Mouse (Mus musculus) liver, postnatal 0 days (tissue): Measurements from ENCODE around the gene Guca2b. TPM values are rescaled to one million over a fixed set of nuclear protein-coding genes. Genes with fewer than 3 reads are reported as not detected.

ENCODE experiments used
- ATAC-seq: fragments of 200-750 bp; cut with Nextera tagmentation; 2 replicates; pipeline ENCODE4 v1.8.0; 2017; ENCODE audit warnings: mild to moderate bottlenecking, moderate library complexity
- DNase-seq: peaks from one replicate; pipeline ENCODE4 v3.0.0-alpha.2; 2016
- H3K27ac ChIP-seq: fragments of 300-500 bp; sonication (generic); 2 replicates; pipeline ENCODE4 v1.5.1; 2014; ENCODE audit warnings: antibody characterized with exemption, moderate library complexity, mild to moderate bottlenecking, low read depth
- H3K27me3 ChIP-seq: fragments of 300-500 bp; sonication (generic); 2 replicates; pipeline ENCODE4 v1.6.1; 2014; ENCODE audit warnings: low read length, control low read depth, mixed read lengths; ENCODE audit not compliant: insufficient read depth
- H3K36me3 ChIP-seq: fragments of 300-500 bp; sonication (generic); replicated peaks from 2 replicates; pipeline ENCODE4 v1.6.1; 2014; ENCODE audit warnings: mild to moderate bottlenecking, control low read depth, low read length, moderate library complexity, mixed read lengths; ENCODE audit not compliant: insufficient read depth
- H3K4me1 ChIP-seq: fragments of 300-500 bp; sonication (generic); 2 replicates; pipeline ENCODE4 v1.6.1; 2014; ENCODE audit warnings: antibody characterized with exemption, mild to moderate bottlenecking, control low read depth; ENCODE audit not compliant: insufficient read depth
- H3K4me2 ChIP-seq: fragments of 300-500 bp; sonication (generic); 2 replicates; pipeline ENCODE4 v1.6.1; 2014; ENCODE audit warnings: low read depth, mild to moderate bottlenecking, low read length, moderate library complexity, mixed read lengths
- H3K4me3 ChIP-seq: fragments of 300-500 bp; sonication (generic); 2 replicates; pipeline ENCODE4 v1.5.1; 2014; ENCODE audit warnings: low read depth, low read length
- H3K9ac ChIP-seq: fragments of 300-500 bp; sonication (generic); replicated peaks from 2 replicates; pipeline ENCODE4 v1.6.1; 2014; ENCODE audit warnings: mild to moderate bottlenecking, moderate library complexity
- H3K9me3 ChIP-seq: fragments of 300-500 bp; sonication (generic); 2 replicates; pipeline ENCODE4 v1.6.1; 2016; ENCODE audit warnings: mild to moderate bottlenecking, control low read depth, low read length, mixed read lengths
- CTCF ChIP-seq: sonication (generic); IDR thresholded peaks from 2 replicates; pipeline ENCODE4 v1.5.1; 2016; ENCODE audit warnings: antibody characterized with exemption, low read depth
- EP300 ChIP-seq: IDR thresholded peaks from 2 replicates; pipeline ENCODE4 v1.6.1; 2016; ENCODE audit warnings: antibody characterized with exemption, low read depth, mild to moderate bottlenecking
- WGBS: fragments of 180-500 bp; shearing (Covaris S2); extraction: QIAGEN DNeasy Blood & Tissue Kit; methylation state at CpG from one replicate; pipeline ENCODE4 v1.1.7; 2014; ENCODE audit not compliant: insufficient replicate concordance; 5-methylcytosine and 5-hydroxymethylcytosine counted together
- polyA plus RNA-seq: library from polyadenylated mRNA; unstranded; fragments of >200 nt; fragmentation: Nextera tagmentation; extraction: Ambion mirVana; gene quantifications from 2 replicates; pipeline ENCODE4 v1.2.1, GENCODE M21; 2015

Gene Guca2b
- polyA plus RNA-seq, 1 experiment from 2014 or later: not detected

DNA sequence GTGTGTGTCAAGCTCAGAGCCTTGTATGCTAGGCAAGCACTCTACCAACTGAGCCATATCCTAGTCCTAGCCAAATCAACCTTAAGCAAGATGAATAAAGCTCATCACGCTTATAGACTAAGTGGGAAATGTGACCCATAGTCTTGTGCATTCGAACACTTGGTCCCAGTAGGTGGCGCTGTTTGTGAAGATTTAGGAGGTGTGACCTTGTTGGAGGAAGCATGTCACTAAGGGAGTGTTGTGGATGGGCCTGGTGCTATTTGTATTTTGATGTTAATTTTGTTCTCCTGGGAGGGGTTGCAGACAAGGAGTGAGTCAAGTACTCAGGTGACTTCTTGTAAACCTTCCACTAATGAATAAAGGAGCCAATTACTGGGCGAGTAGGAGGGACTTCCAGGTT is 16.1 kb downstream of the Guca2b start:
- no peaks in the 10 kb centered on the region for H3K4me1 ChIP-seq
- H3K9me3 ChIP-seq: peaks cover 3% of the 10 kb centered on the region; the same call in 1 of the 2 replicates
- H3K36me3 ChIP-seq: no peaks in the 10 kb centered on the region
- no peak overlapping the region for H3K27ac ChIP-seq
- H3K4me3 ChIP-seq: no peak overlapping the region
- no peaks in the 10 kb centered on the region for H3K27me3 ChIP-seq
- H3K4me2 ChIP-seq: no peak overlapping the region
- no peak for DNase-seq
- TF ChIP-seq EP300 (no peak), CTCF (no peak)
- ATAC-seq: no peak
- WGBS: 77% methylated on average over 4 of the region's 4 CpGs
- H3K9ac ChIP-seq: no peak overlapping the region

DNA sequence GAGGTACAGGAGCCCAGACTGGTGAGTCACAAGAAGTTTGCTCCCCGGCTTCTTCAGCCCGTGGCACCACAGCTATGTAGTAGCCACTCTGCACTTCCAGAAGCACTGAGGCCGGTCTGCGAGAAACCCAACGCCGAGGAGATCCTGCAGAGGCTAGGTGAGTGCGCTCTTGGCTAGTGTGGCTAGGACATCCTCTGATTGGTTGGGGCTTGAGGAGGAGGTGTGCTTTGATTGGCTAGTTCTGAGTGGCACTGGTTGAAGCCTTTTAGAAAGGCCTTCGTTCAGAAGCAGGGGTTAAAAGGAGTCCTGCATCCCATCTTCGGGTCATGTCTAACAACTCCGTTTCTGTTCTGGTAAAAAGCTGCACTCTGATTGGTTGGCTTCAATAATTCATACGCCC is 20.1 kb downstream of the Guca2b start:
- DNase-seq: no peak
- H3K9me3 ChIP-seq: peaks cover 3% of the 10 kb centered on the region; the same call in 1 of the 2 replicates
- H3K4me2 ChIP-seq: no peak overlapping the region
- H3K36me3 ChIP-seq: no peaks in the 10 kb centered on the region
- TF ChIP-seq EP300 (no peak), CTCF (no peak)
- no peak overlapping the region for H3K9ac ChIP-seq
- no peaks in the 10 kb centered on the region for H3K27me3 ChIP-seq
- H3K4me1 ChIP-seq: no peaks in the 10 kb centered on the region
- H3K27ac ChIP-seq: no peak overlapping the region
- ATAC-seq: no peak
- WGBS: 62% methylated on average over 11 of the region's 11 CpGs
- no peak overlapping the region for H3K4me3 ChIP-seq

DNA sequence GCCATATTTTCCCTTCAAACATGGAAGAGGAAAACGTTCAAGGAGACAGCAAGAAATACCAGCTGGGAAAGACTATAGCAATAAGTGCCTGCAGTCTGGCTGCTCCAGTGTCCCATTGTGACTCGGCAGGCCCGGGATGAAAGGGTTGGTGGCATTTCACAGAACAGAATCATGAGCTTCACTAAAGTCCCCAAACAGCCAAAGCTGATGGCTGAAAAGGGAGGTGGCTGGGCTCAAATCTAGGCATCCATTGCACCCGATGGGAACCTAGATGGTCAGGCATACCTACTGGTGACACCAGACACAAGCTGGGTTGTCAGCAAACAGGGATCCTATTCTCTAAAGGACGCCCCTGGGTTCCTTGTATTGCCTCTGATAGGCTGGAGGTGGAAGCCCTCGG is 20.8 kb downstream of the Guca2b start:
- no peak overlapping the region for H3K9ac ChIP-seq
- DNase-seq: no peak
- no peaks in the 10 kb centered on the region for H3K27me3 ChIP-seq
- TF ChIP-seq CTCF (no peak), EP300 (no peak)
- H3K4me1 ChIP-seq: no peaks in the 10 kb centered on the region
- no peak overlapping the region for H3K4me3 ChIP-seq
- no peak overlapping the region for H3K27ac ChIP-seq
- H3K36me3 ChIP-seq: no peaks in the 10 kb centered on the region
- ATAC-seq: no peak
- H3K9me3 ChIP-seq: peaks cover 3% of the 10 kb centered on the region; the same call in 1 of the 2 replicates
- no peak overlapping the region for H3K4me2 ChIP-seq
- WGBS: 71% methylated on average over 6 of the region's 6 CpGs

DNA sequence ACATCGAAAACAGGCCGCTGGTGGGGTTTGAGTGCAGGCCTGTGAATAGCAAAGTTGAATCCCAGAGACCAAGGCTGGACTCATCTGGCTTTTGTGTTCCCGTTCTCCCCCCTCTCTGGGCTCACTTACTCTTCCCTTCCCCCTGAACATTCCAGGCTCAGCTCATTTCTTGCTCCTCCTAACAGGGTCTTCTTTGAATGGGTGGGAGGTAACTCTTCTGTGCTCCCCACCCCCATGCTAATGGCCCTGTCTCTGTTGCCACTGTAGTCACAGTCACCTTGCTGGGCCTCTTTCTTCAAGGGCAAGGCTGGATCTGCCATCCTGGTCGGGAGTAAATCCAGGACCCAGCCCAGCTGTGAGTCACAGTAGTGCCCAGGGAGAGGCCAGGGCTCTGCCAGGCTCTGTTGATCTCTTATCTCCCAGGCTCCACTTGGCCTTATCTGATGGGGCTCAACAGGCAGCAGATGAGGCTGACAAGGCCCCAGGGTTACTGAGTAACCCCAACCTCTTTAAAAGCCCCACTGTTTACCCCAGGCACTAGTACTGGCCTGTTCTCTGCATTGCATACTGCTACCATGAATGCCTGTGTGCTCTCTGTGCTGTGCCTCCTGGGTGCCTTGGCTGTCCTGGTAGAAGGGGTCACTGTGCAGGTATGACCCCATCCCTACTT is 21.4 kb downstream of the Guca2b start, which contains the start of gene Guca2a:
Gene Guca2a, plus strand, starts transcription at position 529 of the 670 bp plus-strand sequence.
- no peak for TF ChIP-seq CTCF
- H3K36me3 ChIP-seq: no peaks in the 10 kb centered on the region
- no peak within 1 kb of the TSS for H3K4me2 ChIP-seq
- peak; percentile 33; the same call in 1 of the 2 replicates for ATAC-seq
- H3K27ac ChIP-seq: no peak within 1 kb of the TSS
- no peaks in the 10 kb centered on the region for H3K4me1 ChIP-seq
- no peaks in the 10 kb centered on the region for H3K27me3 ChIP-seq
- WGBS: 60% methylated on average over 4 of the region's 4 CpGs
- no peak within 1 kb of the TSS for H3K4me3 ChIP-seq
- no peak within 1 kb of the TSS for H3K9ac ChIP-seq
- peak; percentile 10 for DNase-seq
- H3K9me3 ChIP-seq: no peaks in the 10 kb centered on the region

DNA sequence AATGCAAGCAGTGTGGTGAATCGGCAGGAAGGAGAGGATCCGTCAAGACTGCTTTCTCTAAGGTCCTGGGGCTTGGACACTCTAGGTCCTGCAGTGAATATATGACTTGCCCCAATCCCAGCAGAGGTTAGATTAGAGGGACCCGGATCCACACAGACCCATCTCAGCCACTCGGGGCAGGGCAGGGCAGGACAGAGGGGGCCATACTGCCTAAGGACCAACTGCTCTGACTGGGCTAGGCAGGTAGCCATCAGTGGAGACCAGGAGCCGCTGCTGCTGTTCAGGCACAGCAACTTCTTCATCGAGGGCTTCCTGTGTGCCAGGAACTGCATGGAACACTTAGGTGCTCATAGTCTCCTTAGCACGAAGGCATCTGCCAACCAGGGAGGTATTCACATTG is 22.0 kb downstream of the Guca2b start:
- H3K27me3 ChIP-seq: no peaks in the 10 kb centered on the region
- 73% methylated on average over 7 of the region's 7 CpGs for WGBS

DNA sequence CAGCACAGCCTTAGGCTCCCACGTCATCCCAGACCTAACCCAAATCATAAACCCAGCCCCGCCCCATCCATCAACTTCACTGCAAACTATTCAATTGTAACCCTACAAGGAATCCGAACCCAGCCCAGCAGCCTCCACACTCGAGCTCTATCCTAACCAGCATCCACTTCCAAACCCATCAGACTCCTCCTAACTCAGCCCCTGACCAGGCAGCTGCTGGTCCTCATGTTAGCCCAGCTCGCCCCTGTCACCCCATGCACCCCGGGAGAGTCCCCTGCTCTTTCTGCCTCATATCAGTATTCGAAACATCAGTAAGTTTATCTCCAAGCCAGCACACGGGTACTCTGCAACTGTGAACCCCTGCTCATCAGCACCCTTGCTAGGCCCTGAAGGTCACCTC is 23.1 kb downstream of the Guca2b start:
- WGBS: 64% methylated on average over 8 of the region's 8 CpGs

More for the DNA sequence above, 22.0 kb downstream of the Guca2b start:
- H3K4me3 ChIP-seq: no peak overlapping the region
- ATAC-seq (no peak), DNase-seq (peak; percentile 11)
- no peaks in the 10 kb centered on the region for H3K36me3 ChIP-seq
- TF ChIP-seq EP300 (no peak), CTCF (no peak)
- H3K4me2 ChIP-seq: no peak overlapping the region
- H3K9me3 ChIP-seq: no peaks in the 10 kb centered on the region
- no peak overlapping the region for H3K9ac ChIP-seq
- H3K27ac ChIP-seq: no peak overlapping the region
- H3K4me1 ChIP-seq: no peaks in the 10 kb centered on the region

More for the DNA sequence above, 23.1 kb downstream of the Guca2b start:
- Histone ChIP-seq H3K4me3 (no peak overlapping the region), H3K27me3 (no peaks in the 10 kb centered on the region), H3K4me1 (peaks cover 5% of the 10 kb centered on the region), H3K9me3 (no peaks in the 10 kb centered on the region), H3K4me2 (no peak overlapping the region), H3K36me3 (no peaks in the 10 kb centered on the region), H3K9ac (no peak overlapping the region), H3K27ac (no peak overlapping the region)
- no peak for TF ChIP-seq EP300
- no peak for TF ChIP-seq CTCF
- DNase-seq (no peak), ATAC-seq (no peak)
